Mouse (Mus musculus) gastrocnemius, postnatal 10 days (tissue): ENCODE measurements around the gene Aff3. TPM values are rescaled to one million over a fixed set of nuclear protein-coding genes. Genes with fewer than 3 reads are reported as not detected.

Source experiments
- DNase-seq: peaks from one replicate; pipeline ENCODE4 v3.0.0; 2021; ENCODE audit warnings: mixed read lengths
- total RNA-seq, 2 experiments: library from RNA; stranded (reverse); gene quantifications; 2 replicates each; pipeline ENCODE4 v1.2.3; 2021

The Aff3 gene
- total RNA-seq, 2 experiments from 2014 or later: 5.0 to 7.4 TPM

DNA sequence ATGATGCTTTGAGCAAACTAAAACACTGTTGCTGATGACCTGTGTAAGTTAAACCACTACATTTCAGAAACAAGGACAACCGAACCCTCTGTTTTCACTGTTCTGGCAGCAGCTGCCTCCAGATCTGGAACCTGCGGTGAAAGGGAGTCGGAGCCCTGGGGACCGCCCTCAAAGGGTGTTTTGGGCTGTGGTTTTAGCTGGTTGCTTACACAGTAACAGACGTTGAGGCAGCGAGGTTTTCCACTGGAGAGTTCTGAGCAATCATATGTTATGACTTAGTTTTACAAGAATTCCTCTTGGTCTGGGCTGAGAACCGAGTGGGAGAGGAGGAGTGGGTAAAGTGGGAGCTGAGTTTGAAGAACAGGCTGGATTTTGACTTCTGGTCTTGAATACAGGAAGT, 7.1 kb downstream of the Aff3 start:
- no peak for DNase-seq

GRCm38 (mm10) chr1:38654981-38655540, 9.7 kb downstream of the Aff3 start:
- DNase-seq: no peak

- DNase-seq: no peak
Observed at GRCm38 (mm10) chr1:38650031-38650430, 14.7 kb downstream of the Aff3 start.

DNA sequence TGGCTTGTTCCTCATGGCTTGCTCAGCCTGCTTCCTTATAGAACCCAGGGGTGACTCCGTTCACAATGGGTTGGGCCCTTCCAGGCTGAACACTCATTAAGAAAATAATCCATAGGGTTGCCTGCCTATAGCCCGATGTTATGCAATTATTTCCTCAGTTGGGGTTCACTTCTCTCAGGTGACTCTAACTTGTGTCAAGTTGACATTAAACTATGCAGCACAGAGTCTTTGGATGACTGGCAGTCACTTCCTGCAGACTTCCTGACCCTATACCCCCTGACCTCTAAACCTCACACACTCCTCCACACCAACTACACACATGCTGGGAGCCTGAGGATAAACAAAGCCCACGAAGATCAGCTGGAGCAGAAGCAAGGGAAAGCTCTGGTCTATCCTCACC, 15.6 kb downstream of the Aff3 start:
- DNase-seq: no peak

- DNase-seq: no peak
Observed at GRCm38 (mm10) chr1:38642288-38642687, 22.5 kb downstream of the Aff3 start.

DNA sequence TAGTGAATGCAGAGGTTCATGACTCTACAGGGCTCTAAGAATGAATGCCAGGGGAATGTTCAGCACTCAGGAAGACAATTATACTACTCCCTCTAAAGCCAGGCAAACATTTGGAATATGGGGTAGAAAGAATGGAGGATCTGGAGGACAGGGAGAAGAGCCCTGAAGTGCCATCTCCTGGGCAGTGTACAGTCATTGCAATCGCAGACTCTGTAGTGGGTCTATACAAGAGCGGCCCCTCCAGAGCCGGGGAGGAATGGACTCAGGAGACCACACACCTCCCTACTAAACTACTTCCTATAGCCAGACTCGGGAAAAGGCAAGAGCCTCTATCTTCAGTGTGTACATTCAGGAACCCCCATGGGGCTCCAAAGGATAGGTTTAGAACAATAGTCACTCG, 25.1 kb downstream of the Aff3 start:
- no peak for DNase-seq

DNA sequence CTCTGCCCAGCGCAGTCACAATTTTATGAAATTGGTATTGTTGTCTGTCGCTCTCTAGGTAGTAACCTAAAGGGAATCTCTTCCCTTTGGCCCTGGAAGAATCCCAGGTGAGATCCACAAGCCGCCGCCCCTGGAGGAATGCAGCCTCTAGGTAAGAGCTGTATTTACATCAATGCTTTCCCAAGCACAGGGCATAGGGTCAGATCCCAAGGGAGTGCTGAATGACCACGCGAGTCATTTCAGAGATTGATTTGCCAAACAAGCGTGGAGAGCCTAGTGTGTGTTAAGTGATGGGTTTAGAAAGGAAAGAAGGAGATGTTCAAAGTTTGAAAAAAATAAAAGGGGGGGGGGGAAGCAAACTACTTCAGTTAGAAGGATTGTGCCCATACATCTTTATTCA, 29.2 kb downstream of the Aff3 start:
- no peak for DNase-seq

DNA sequence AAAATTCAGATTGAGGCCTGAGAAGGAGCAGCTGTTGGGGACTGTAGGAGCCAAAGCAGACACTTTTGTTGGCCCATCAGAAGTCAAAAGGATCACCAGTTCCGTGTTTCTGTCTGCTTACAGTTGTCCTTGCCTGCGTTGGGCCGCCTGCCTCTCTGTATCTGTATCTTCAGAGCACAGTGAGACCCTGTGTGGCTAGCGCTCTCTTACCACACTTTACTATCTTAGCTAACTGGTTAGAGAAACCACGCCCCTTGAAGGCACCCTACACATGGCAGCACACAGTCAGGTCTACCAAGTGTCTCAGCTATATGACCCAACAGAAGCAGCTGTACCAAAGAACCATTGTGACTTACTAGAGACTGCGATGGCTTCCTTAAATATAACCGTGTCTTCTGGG, 30.7 kb downstream of the Aff3 start:
- DNase-seq: no peak

DNA sequence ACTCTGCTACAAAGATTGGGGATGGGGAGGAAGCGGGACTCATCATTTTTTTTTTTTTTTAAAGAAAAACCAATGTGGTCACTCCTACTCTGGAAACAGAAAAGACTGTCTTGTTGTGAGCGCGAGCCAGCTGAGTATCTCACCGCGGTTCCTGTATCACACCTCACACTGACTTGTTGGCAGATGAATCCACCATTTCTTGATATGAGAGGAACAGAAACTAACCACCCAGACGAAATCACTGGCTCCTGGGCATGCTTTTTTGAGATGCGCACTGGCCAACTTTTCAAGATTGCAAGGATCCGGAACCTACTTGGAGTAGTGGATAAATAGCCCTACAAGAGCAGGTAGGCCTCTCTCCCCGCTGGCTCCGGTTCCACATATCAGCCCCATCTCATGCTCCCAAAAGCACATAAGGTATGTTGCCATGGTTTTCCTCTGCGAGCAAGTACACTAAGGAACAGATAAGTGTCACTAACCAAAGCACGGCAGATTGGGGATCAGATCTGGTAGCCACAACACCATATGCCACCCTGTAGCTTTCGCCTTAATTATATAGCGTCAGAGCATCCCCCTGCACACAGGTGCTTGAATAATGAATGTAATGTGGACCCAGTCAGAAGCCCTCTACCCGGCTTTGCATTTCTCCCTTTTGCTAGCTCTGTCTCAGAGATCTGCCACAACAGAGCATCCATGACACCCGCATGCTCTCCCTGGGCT, 32.1 kb downstream of the Aff3 start:
- DNase-seq: no peak

GRCm38 (mm10) chr1:38631501-38632279, 33.1 kb downstream of the Aff3 start:
- DNase-seq: no peak

GRCm38 (mm10) chr1:38628901-38629585, 35.7 kb downstream of the Aff3 start:
- DNase-seq: peak; percentile 18

DNA sequence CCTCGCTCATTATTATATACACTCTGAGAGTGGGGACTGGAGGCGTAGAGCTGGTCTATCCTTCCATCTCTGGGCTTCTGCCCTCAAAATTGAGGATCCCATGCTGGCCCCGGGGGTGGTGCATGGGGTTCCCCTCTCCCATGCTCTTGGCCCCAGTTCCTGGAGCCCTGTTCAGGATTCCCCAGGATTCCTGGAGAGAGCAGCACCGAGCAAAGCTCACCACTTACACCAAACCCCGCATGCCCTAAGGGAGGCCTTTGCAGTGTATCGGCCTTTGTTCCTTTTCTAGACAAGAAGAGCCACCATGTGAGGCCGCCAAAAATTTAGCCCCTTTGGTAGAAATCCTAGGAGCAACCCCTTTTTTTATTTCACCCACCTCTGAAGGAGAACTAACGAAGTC, 36.3 kb downstream of the Aff3 start:
- peak; percentile 14 for DNase-seq

- peak; percentile 23 for DNase-seq
Observed at GRCm38 (mm10) chr1:38627683-38628361, 36.9 kb downstream of the Aff3 start.

DNA sequence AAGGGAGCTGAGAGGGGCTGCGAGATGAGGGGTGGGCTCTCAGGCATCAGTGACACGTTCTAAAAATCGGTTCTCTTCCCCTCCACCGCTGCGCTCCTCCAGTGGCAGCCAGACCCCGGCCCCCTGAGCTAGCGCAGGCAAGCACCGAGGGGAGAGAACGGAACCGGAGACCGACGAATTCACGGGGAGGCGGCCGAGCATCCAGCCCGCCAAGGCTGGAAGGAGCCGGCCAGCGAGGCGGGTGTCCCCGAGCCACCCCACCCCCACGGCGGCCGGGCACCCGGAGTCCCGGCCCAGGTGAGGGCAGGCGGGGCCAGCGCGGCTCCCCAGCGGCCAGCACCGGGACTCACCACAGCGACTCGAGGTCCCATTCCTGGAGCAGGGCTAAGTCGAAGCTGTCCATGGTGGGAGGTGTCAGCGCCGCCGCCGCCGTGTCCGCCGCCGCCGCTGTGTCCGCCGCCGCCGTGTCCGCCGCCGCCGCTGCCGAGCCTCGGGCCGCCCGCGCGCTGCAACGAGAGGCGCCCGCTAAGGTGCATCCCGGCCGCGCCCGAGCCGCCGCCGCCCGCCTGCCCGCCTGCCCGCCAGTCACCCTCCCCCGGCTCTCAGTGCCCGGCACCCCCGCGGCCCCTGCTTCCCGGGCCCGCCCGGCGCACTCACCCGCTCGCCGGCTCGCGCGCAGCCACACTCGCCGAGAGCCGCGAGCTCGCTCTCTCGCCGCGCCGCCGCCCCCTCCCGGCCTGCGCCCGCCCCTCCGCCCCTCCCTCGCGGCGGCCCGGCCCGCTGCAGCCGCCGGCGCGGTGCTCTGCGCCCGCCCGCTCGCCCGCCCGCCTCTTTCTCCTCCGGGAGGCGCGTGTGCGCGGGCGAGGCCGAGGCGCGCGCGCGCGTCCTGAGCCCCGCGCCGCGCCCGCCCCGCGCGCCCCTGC, 37.8 kb downstream of the Aff3 start:
- peak; percentile 67 for DNase-seq

DNA sequence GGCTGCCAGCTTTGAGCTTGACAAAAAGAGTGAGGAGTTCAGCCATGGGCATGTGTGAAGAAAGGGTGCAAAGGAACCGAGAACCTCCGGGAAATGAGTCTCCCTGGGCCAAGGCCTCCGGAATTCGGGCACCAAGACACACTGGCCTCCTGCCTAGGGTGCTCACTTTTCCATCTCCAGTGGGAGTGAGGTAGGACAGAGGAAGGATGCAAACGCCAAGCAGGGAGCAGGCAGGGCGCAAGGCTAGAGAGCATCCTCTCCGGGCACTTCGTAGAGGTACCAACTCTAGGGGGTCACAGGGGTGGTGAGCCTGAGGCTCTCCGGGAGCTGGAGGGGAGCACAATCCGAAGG, 38.4 kb downstream of the Aff3 start:
- peak; percentile 14 for DNase-seq

DNA sequence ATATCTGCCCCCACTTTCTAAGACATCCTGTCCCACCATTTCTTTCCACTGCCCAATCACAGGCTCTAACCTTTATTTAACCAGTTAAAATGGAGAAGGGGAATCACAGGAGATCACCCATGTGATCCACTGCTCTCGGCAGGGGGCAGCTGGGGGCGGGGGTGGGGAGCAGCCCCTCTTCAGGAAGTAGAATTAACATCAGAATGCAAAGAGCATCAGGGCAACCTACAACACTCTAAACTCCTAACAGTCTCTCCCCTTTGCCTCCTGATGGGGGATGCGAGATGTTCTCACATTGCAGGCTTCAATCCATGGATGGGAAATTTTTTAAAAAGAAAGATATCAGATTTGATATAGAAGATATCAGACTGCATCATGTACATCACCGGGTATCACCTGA, 42.9 kb downstream of the Aff3 start:
- DNase-seq: no peak

DNA sequence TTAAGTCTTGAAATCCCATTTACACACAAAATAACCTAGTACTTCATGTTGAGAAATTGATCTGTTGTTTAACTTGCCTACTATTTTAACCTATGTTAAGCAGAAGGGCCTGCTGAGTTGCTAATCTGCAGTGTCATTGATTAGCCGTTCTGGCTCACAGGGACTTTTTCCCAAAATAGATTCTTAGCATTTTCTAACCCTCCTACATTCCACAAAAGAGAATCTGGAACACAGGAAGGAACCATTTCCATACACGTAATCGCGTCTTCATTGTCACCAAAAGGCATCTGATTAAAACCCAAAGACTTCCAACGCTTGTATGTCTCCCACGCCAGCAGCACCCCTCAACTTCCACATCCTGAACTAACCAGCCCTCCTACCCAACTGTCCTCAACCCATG, 44.4 kb downstream of the Aff3 start:
- no peak for DNase-seq

DNA sequence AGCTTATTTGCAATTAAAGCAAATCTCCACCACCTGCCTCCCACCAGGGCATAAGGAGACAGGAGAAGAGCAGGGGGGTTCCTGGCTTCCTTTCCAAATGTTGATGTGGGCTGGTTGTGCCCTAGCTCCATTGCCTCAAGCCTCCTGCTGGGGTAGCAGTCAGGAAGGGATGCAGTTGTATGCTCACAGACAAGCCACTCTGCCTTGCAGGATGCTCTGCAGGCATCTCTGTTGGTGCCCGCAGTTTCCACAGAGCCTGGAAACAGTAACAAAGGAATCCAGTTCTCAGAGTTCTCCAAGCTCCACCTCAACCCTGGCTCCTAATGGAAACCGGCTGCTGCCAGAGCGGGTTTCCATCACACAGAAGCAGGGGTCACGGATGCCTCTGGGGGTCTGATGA, 58.0 kb downstream of the Aff3 start:
- DNase-seq: no peak

DNA sequence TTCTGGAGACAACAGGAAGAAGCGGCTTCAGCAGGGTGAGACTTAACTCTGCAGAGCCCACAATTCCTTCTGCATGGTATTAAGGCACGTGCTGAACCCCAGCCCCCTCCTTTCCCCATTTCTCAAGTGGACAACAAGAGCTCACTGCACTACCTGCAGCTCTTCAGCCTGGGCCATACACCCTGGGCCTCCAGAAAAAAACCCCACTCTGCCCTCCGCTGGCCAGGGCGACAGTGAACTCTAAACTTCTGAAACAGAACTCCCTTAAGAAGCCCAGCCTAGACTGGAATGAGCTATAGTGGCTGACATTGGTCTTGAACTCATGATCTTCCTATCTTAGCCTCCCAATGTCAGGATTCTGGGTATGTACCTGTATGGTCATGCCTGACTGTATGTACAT, 59.3 kb downstream of the Aff3 start:
- DNase-seq: no peak

GRCm38 (mm10) chr1:38604611-38605010, 60.1 kb downstream of the Aff3 start:
- DNase-seq: no peak

- DNase-seq: no peak
Observed at GRCm38 (mm10) chr1:38601802-38602508, 62.8 kb downstream of the Aff3 start.
